Mouse (Mus musculus): Measurements from ENCODE around the gene Gm28051. TPM values are rescaled to one million over a fixed set of nuclear protein-coding genes. Genes with fewer than 3 reads are reported as not detected.

Gm28051 gene
- polyA plus RNA-seq, 1 experiment from 2014 or later: not detected

GRCm38 (mm10) chr12:102769000-102769399 is 11.4 kb upstream of the Gm28051 start:
- H3K9me3 ChIP-seq: 0 out of 2 replicates have a peak, but pooled peaks cover 6% of the 10 kb centered on the region
- no peak overlapping the region for H3K27ac ChIP-seq
- no peak overlapping the region for H3K4me3 ChIP-seq (replicated peaks)
- no peak for ATAC-seq (ENCODE audit: insufficient number of reproducible peaks, insufficient read depth, low FRiP score, low TSS enrichment, low read depth)
- WGBS: 93% methylated on average over 4 of the region's 4 CpGs
- H3K4me1 ChIP-seq (replicated peaks): no peaks in the 10 kb centered on the region
- H3K27me3 ChIP-seq: no peaks in the 10 kb centered on the region
- H3K36me3 ChIP-seq: peaks cover 92% of the 10 kb centered on the region
- no peak overlapping the region for H3K4me2 ChIP-seq
- H3K9ac ChIP-seq (replicated peaks): no peak overlapping the region

- no peaks in the 10 kb centered on the region for H3K27me3 ChIP-seq
- H3K9ac ChIP-seq (replicated peaks): no peak overlapping the region
- no peaks in the 10 kb centered on the region for H3K9me3 ChIP-seq
- no peak for ATAC-seq (ENCODE audit: insufficient number of reproducible peaks, insufficient read depth, low FRiP score, low TSS enrichment, low read depth)
- peaks cover 54% of the 10 kb centered on the region for H3K36me3 ChIP-seq
- H3K4me3 ChIP-seq (replicated peaks): no peak overlapping the region
- peaks cover 12% of the 10 kb centered on the region for H3K4me1 ChIP-seq (replicated peaks)
- H3K27ac ChIP-seq: no peak overlapping the region
- no peak overlapping the region for H3K4me2 ChIP-seq
Measured at GRCm38 (mm10) chr12:102763696-102764095, 6.1 kb upstream of the Gm28051 start.

- H3K4me1 ChIP-seq (replicated peaks): peaks cover 16% of the 10 kb centered on the region
- no peak overlapping the region for H3K4me3 ChIP-seq (replicated peaks)
- H3K27ac ChIP-seq: no peak overlapping the region
- H3K4me2 ChIP-seq: no peak overlapping the region
- H3K36me3 ChIP-seq: peaks cover 35% of the 10 kb centered on the region
- WGBS: 88% methylated on average over 3 of the region's 3 CpGs
- no peak for ATAC-seq (ENCODE audit: insufficient number of reproducible peaks, insufficient read depth, low FRiP score, low TSS enrichment, low read depth)
- no peaks in the 10 kb centered on the region for H3K9me3 ChIP-seq
- H3K27me3 ChIP-seq: no peaks in the 10 kb centered on the region
- no peak overlapping the region for H3K9ac ChIP-seq (replicated peaks)
Measured at GRCm38 (mm10) chr12:102761668-102762067, 4.1 kb upstream of the Gm28051 start.

- WGBS: 1% methylated on average over 5 of the region's 5 CpGs
- H3K36me3 ChIP-seq: peaks cover 26% of the 10 kb centered on the region
- no peak for ATAC-seq (ENCODE audit: insufficient number of reproducible peaks, insufficient read depth, low FRiP score, low TSS enrichment, low read depth)
Measured at GRCm38 (mm10) chr12:102758936-102759335, 1.4 kb upstream of the Gm28051 start.

GRCm38 (mm10) chr12:102758403-102758756 is 815 bp upstream of the Gm28051 start, which contains the start of gene Gm20604:
Gene Gm20604 (minus strand): TSS chr12:102758672.
- Histone ChIP-seq H3K4me3 (replicated peaks) (peak within 1 kb of the TSS; percentile 79), H3K4me1 (replicated peaks) (peaks cover 20% of the 10 kb centered on the region), H3K9ac (replicated peaks) (peak within 1 kb of the TSS; percentile 77), H3K27ac (peak within 1 kb of the TSS; percentile 91), H3K9me3 (no peaks in the 10 kb centered on the region), H3K4me2 (peak within 1 kb of the TSS; percentile 86), H3K27me3 (no peaks in the 10 kb centered on the region), H3K36me3 (peaks cover 22% of the 10 kb centered on the region)
- no peak for ATAC-seq (ENCODE audit: insufficient number of reproducible peaks, insufficient read depth, low FRiP score, low TSS enrichment, low read depth)
- under 1% methylated on average over 10 of the region's 10 CpGs for WGBS

More at GRCm38 (mm10) chr12:102758936-102759335, 1.4 kb upstream of the Gm28051 start:
- Histone ChIP-seq H3K4me2 (peak overlapping the region; percentile 86), H3K4me1 (replicated peaks) (peaks cover 20% of the 10 kb centered on the region), H3K27me3 (no peaks in the 10 kb centered on the region), H3K9me3 (no peaks in the 10 kb centered on the region), H3K27ac (no peak overlapping the region), H3K4me3 (replicated peaks) (peak overlapping the region; percentile 79), H3K9ac (replicated peaks) (peak overlapping the region; percentile 77)

GRCm38 (mm10) chr12:102757055-102757688 is 393 bp downstream of the Gm28051 start:
- peaks cover 18% of the 10 kb centered on the region for H3K36me3 ChIP-seq

GRCm38 (mm10) chr12:102756304-102756703 is 1.3 kb downstream of the Gm28051 start:
- Histone ChIP-seq H3K9me3 (no peaks in the 10 kb centered on the region), H3K4me3 (replicated peaks) (peak overlapping the region; percentile 79), H3K27me3 (no peaks in the 10 kb centered on the region), H3K4me2 (peak overlapping the region; percentile 86), H3K27ac (no peak overlapping the region), H3K9ac (replicated peaks) (peak overlapping the region; percentile 76; the same call in 1 of the 2 replicates), H3K36me3 (peaks cover 17% of the 10 kb centered on the region; the same call in 1 of the 2 replicates), H3K4me1 (replicated peaks) (peaks cover 20% of the 10 kb centered on the region)
- ATAC-seq (ENCODE audit: insufficient number of reproducible peaks, insufficient read depth, low FRiP score, low TSS enrichment, low read depth): no peak
- 86% methylated on average over 7 of the region's 7 CpGs for WGBS

More at GRCm38 (mm10) chr12:102757055-102757688, 393 bp downstream of the Gm28051 start:
- 2% methylated on average over 46 of the region's 46 CpGs for WGBS
- peak overlapping the region; percentile 76 for H3K9ac ChIP-seq (replicated peaks)
- H3K4me1 ChIP-seq (replicated peaks): peaks cover 20% of the 10 kb centered on the region
- no peaks in the 10 kb centered on the region for H3K27me3 ChIP-seq
- peak overlapping the region; percentile 91 for H3K27ac ChIP-seq
- no peaks in the 10 kb centered on the region for H3K9me3 ChIP-seq
- H3K4me3 ChIP-seq (replicated peaks): peak overlapping the region; percentile 79
- H3K4me2 ChIP-seq: peak overlapping the region; percentile 86
- peak; percentile 77 for ATAC-seq (ENCODE audit: insufficient number of reproducible peaks, insufficient read depth, low FRiP score, low TSS enrichment, low read depth)

- no peak for ATAC-seq (ENCODE audit: insufficient number of reproducible peaks, insufficient read depth, low FRiP score, low TSS enrichment, low read depth)
- no peaks in the 10 kb centered on the region for H3K9me3 ChIP-seq
- H3K4me2 ChIP-seq: no peak overlapping the region
- peaks cover 11% of the 10 kb centered on the region for H3K4me1 ChIP-seq (replicated peaks)
- 88% methylated on average over 3 of the region's 3 CpGs for WGBS
- H3K9ac ChIP-seq (replicated peaks): no peak overlapping the region
- H3K4me3 ChIP-seq (replicated peaks): no peak overlapping the region
- no peak overlapping the region for H3K27ac ChIP-seq
- H3K36me3 ChIP-seq: peaks cover 16% of the 10 kb centered on the region; the same call in 1 of the 2 replicates
- H3K27me3 ChIP-seq: no peaks in the 10 kb centered on the region
Measured at GRCm38 (mm10) chr12:102748256-102748655, 9.3 kb downstream of the Gm28051 start.

- Histone ChIP-seq H3K4me3 (replicated peaks) (peak overlapping the region; percentile 80; the same call in 1 of the 2 replicates), H3K27ac (no peak overlapping the region), H3K9me3 (no peaks in the 10 kb centered on the region), H3K9ac (replicated peaks) (peak overlapping the region; percentile 82; the same call in 1 of the 2 replicates), H3K27me3 (no peaks in the 10 kb centered on the region), H3K4me2 (peak overlapping the region; percentile 84), H3K4me1 (replicated peaks) (peaks cover 21% of the 10 kb centered on the region), H3K36me3 (peaks cover 19% of the 10 kb centered on the region; the same call in 1 of the 2 replicates)
- WGBS: 68% methylated on average over 6 of the region's 6 CpGs
- ATAC-seq (ENCODE audit: insufficient number of reproducible peaks, insufficient read depth, low FRiP score, low TSS enrichment, low read depth): no peak
Measured at GRCm38 (mm10) chr12:102744839-102745238, 12.7 kb downstream of the Gm28051 start.

- Histone ChIP-seq H3K4me1 (replicated peaks) (peaks cover 21% of the 10 kb centered on the region), H3K9me3 (no peaks in the 10 kb centered on the region), H3K4me3 (replicated peaks) (peak within 1 kb of the TSS; percentile 80), H3K9ac (replicated peaks) (peak within 1 kb of the TSS; percentile 82), H3K27ac (peak within 1 kb of the TSS; percentile 90), H3K4me2 (peak within 1 kb of the TSS; percentile 84), H3K36me3 (peaks cover 14% of the 10 kb centered on the region; the same call in 1 of the 2 replicates), H3K27me3 (no peaks in the 10 kb centered on the region)
- peak; percentile 93 for ATAC-seq (ENCODE audit: insufficient number of reproducible peaks, insufficient read depth, low FRiP score, low TSS enrichment, low read depth)
- under 1% methylated on average over 63 of the region's 63 CpGs for WGBS
Measured at GRCm38 (mm10) chr12:102743589-102744574, 13.7 kb downstream of the Gm28051 start, which contains the start of the genes Moap1 and Tmem251. Gene Moap1 (minus strand): TSS chr12:102743661. Gene Tmem251 (plus strand): TSS chr12:102743762.

Measured in limb, embryonic 12.5 days (tissue).